Mouse (Mus musculus) G1E (cell line): ENCODE measurements around the gene Slc22a3.

ENCODE experiments used
- CTCF ChIP-seq: IDR thresholded peaks from 2 replicates; pipeline ENCODE4 v1.5.1; 2012; ENCODE audit warnings: low read depth, low read length, inconsistent platforms, mixed read lengths
- GATA1 ChIP-seq: IDR thresholded peaks from 2 replicates; pipeline ENCODE4 v1.6.1; 2012; ENCODE audit warnings: borderline replicate concordance, low read length, inconsistent platforms, mixed read lengths
- GATA2 ChIP-seq: IDR thresholded peaks from 2 replicates; pipeline ENCODE4 v1.6.1; 2012; ENCODE audit warnings: low read depth, low read length, inconsistent platforms, borderline replicate concordance
- TAL1 ChIP-seq: conservative IDR thresholded peaks from 2 replicates; pipeline ENCODE4 v1.6.1; 2012; ENCODE audit warnings: low read depth, low read length, inconsistent platforms, mixed read lengths

DNA sequence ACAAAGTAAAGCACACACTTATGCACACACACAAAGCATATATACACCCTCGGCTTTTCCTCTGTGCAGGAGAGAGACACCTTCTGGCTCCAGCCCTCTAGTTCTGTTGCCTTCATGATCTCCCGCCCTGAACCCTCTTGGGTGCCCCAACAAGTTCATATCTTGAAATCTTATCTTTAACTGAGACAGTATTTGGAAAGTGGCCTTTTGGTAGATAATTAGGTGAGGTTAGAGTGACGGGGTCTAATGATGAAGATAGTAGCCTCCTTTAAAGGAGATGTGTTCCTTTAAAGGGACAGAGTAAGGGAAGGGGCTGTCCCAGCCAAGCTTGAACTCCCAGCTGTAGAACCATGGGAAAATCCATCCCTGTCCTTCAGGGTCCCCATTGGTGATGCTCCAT lies 3.7 kb upstream of the Slc22a3 start:
- TF ChIP-seq CTCF (no peak), GATA1 (no peak), GATA2 (no peak), TAL1 (no peak)
